Mouse (Mus musculus): Measurements from ENCODE around the gene Myh7b.

Gene Myh7b

DNA sequence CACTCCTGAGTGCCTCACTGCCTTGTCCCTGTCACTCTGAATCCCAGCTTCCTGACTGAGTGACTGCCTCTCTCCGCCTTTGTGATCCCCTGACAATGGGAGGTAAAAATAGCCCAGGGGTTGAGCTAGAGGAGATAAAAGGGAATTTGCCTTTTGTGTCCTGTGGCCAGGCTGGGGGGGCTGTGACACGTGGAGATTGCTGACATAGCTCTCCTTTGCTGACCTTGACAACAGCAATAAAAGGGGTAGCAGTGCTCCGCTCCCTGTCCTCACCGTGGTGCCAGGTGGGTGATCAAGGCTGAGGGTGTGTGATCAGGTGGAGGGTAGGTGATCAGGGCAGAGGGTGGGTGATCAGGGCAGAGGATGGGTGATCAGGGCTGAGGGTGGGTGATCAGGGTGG, at the start of gene Myh7b:
Myh7b (plus strand) TSS at position 235 of the 400 bp plus-strand sequence.
- no peak for DNase-seq (ENCODE audit: low spot score)

- DNase-seq (ENCODE audit: low spot score): no peak
These were observed 48.8 kb upstream of the Myh7b start for GRCm38 (mm10) chr2:155562209-155562608.

GRCm38 (mm10) chr2:155562934-155563333, 48.1 kb upstream of the Myh7b start:
- no peak for DNase-seq (ENCODE audit: low spot score)

DNA sequence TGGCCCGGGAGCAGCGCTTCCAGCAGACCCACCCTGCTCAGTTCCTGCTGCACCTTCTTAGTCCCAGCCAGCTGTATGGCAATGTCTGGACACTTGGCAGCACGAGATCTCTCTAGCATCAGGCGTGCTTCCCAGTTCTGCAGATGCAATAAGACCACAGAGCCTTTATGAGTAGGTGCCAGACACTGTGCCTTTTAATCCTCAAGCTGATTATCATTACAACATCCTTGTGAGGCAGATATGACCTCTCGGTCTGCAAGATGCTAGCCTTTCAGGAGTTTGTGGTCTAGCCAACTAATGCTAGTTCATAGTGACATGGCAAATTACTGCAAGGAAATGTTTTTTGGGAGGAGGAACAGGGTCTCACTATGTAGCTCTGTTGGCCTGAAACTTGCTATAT, 43.3 kb upstream of the Myh7b start:
- DNase-seq (ENCODE audit: low spot score): no peak

DNA sequence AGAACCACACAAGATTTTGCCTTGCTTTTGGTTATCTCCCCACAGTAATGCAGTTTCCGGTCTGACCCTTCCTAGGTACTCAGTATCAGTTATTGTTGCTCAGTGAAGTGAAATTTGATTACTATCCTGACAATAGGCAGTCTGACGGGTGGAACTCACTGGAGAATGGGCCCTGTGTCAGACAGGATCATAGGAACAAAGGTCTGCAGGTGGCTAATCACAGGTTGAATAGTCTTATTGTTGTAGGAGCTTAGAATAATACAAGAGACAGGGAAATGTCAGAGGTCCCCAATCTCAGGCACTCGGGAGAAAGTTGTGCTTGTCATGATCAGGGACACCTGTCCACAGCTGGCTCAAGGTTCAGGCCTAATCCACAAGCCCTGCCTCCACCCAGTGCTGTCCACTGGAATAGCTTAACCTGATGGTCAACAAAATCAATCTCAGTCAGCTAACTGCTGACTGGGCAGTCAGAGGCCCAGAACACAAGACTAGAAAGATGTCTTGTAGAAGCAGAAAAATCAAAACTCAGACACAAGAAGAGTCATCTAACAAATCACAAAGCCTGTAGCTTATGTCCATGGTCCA, 41.7 kb upstream of the Myh7b start:
- no peak for DNase-seq (ENCODE audit: low spot score)

GRCm38 (mm10) chr2:155573001-155573400, 38.0 kb upstream of the Myh7b start:
- no peak for DNase-seq (ENCODE audit: low spot score)

DNA sequence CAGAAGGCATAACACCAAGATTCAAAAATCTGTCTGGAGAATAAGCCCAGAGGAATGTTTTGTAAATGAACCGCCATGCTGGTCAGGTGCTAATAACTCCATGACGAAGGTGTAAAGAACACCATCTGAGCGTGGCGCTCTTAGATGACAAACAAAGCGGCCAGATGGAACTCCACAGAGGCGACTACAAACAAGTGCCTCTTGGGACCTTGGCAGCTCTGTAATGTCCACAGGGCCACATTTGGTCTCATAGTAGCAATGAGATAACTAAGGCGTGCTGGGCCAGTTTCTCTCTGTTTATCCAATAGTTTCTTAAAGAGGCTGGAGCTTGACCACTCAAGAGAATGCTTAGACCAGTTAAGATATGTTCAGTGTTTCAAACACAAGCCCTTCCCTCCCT, 37.0 kb upstream of the Myh7b start:
- DNase-seq (ENCODE audit: low spot score): no peak

DNA sequence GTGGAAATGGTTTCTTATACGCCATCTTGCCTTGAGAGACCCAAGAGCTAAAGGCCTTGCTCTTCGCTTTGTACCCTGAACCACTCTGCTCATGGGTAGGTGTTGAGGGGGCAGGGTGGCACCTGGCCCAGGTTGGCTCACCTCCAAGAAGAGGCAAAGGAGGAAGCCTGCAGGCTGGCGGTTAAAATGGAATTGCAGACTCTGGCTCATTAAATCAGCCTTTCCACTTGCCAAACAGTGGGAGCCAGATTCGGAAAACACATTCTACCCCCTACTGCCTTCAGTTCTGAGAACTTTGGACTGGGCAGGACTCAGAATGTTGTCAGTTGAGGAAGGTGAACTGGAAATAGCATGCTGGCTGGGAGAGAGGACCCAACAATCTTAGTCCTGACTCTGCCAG, 36.3 kb upstream of the Myh7b start:
- no peak for DNase-seq (ENCODE audit: low spot score)

GRCm38 (mm10) chr2:155576656-155577055, 34.4 kb upstream of the Myh7b start:
- no peak for DNase-seq (ENCODE audit: low spot score)

- no peak for DNase-seq (ENCODE audit: low spot score)
These were observed 30.7 kb upstream of the Myh7b start for GRCm38 (mm10) chr2:155580331-155580730.

- DNase-seq (ENCODE audit: low spot score): no peak
These were observed 28.5 kb upstream of the Myh7b start for GRCm38 (mm10) chr2:155582384-155582995.

GRCm38 (mm10) chr2:155582996-155583395, 28.0 kb upstream of the Myh7b start:
- no peak for DNase-seq (ENCODE audit: low spot score)

- DNase-seq (ENCODE audit: low spot score): peak; percentile 77
These were observed 27.0 kb upstream of the Myh7b start for GRCm38 (mm10) chr2:155583927-155584530.

DNA sequence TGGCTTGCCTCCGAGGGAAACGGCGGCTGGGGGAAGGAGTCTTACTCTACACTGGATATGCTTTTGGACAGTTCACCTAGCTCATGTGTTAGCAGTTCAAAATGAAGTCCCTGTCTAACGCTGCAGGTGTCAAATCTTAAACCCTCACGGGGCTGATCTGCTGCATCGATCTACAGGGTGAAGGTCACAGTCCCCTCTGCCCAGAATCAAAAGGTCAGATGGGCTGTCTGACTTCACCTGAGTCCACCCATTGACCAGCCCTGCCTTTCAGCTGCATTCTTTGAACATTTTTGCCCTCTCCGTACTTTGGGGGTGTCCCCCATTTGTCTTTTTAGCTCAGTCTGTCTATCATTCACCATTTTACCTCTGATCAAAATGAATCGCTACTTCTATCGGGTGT, 25.9 kb upstream of the Myh7b start:
- no peak for DNase-seq (ENCODE audit: low spot score)

GRCm38 (mm10) chr2:155585486-155585885, 25.5 kb upstream of the Myh7b start:
- no peak for DNase-seq (ENCODE audit: low spot score)

DNA sequence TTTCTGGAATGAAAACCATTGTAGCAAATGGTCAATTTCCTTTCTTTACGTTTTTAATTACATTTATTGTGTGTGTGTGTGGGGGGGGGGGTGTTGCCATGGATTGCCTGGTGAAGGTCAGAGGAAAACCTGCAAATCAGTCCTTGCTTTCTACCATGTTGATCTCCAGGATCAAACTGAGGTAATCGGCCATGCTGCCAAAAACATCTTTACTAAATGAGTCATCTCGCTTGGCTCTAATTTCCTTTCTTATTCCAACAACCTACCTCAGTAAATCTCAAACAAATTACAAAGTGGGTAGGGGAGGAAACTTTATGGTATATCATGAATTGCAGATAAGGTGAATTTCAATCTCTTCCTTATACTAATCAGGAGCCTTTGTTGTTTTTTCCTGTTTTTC, 22.9 kb upstream of the Myh7b start:
- DNase-seq (ENCODE audit: low spot score): no peak

DNA sequence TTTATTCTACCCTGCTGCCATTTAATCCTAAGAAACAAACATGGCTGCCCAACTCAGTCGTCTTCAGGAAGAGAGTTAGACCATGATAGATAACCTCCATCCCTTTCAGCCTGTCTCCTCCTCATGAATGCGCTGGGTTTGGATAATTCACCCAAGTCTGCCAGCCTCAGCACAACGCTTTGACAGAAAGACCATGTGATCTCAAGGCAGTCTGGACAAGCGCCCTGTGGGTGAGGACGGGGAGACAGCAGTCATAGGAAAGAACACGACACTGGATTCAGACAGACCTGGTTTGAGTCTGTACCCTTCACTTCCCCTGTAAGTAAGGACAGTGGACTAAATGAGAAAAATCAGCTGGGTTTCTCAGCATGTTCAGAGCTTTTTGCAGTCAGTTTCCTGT, 21.5 kb upstream of the Myh7b start:
- no peak for DNase-seq (ENCODE audit: low spot score)

DNA sequence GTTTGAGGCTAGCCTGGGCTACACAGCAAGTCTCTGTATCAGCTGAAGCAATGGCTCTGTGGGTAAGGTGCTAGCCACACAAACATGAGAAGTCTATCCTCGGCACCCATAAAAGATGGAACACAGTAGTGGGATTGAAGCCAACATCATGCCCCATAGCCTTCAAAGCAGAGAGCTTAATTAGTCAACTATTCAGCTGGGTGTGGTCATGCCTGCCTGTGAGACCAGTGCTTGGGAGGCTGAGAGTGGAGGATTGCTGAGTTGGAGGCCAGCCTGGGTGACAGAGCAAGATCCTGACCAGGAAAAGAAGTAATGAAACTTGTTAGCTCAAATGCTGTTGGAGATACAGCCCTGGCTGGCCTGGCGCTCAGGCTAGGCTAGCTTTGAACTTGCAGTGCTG, 20.1 kb upstream of the Myh7b start:
- DNase-seq (ENCODE audit: low spot score): no peak

DNA sequence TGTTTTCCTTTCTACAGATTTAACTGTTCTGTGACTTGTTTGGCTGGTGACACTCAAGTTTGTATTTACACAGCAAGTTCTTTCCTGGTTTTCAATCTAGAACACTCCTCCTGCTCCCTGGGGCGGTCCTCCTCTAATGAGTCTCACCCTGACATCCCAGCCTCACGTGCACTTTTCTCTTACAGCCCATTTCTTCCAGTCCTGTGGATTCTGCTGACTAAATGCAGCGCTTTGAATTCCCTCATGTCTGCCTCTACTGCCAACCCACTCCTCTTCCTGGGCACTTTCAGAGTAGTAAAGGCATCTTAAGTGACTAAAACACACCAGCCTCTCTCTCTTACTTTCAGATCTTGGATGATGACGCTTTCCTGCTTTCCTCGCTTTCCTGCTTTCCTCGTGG, 19.3 kb upstream of the Myh7b start:
- peak; percentile 35 for DNase-seq (ENCODE audit: low spot score)

DNA sequence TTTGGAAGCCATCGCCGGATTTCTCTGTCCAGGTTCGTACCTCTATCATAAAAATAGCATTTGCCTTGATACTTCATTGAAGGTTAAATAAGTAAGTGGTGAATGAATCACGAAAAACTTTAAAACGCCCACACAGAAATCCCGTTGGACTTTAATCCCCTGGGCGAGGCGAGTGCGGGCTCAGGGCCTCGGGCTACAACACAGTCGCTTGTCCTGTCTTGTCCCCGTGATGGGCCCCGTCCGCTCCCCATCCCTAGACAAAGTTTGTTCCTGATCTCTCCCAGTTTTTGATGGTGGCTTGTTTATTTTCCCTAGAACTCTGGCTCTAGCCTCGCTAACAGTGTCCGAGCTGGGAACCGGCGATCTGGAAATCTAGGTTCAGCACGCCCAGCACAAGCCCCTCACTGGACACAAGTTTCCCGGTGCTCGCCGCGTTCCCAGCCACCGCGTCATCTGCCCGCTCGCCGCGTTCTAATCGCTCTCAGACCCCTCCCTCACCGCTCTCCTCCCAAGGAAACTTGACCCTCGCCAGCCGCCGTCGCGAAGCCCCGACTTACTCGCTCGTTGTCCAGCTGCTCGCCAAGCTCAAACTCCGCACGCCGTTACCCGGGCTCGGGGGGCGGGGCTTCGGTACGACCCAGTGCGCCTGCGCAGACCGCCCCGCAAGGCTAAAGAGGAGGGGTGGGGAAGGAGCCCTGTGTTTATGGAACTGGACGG, 18.7 kb upstream of the Myh7b start, which contains the start of gene Gss:
Gss (minus strand) TSS at position 674 of the 717 bp plus-strand sequence.
- DNase-seq (ENCODE audit: low spot score): peak; percentile 97

- DNase-seq (ENCODE audit: low spot score): no peak
These were observed 18.1 kb upstream of the Myh7b start for GRCm38 (mm10) chr2:155592854-155593283.

DNA sequence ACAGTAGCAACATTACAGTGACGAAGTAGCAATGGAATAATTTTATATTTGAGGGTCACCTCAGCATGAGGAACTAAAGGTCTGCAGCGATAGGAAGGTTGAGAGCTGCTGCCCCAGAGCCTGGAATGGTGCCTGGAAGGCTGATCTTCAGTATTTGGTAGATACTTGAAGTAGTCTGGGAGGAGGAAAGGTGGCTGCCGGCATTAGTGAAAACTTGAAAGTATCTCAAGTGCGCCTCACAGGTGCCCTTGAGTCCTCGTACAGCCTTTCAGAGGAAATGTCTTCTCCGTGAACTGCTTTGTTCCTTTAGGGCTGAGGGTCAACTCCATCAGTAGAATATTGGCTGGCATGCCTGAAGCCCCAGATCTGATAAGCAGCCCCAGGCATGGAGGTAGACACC, 15.5 kb upstream of the Myh7b start:
- DNase-seq (ENCODE audit: low spot score): no peak

- DNase-seq (ENCODE audit: low spot score): no peak
These were observed 7.3 kb upstream of the Myh7b start for GRCm38 (mm10) chr2:155603707-155604106.

Data from MN1 (cell line).